Mouse (Mus musculus) midbrain, postnatal 0 days (tissue): ENCODE measurements around the gene Pcsk1. TPM values are rescaled to one million over a fixed set of nuclear protein-coding genes. Genes with fewer than 3 reads are reported as not detected.

Experiments
- ATAC-seq: fragments of 200-750 bp; cut with Nextera tagmentation; 2 replicates; pipeline ENCODE4 v1.8.0; 2017; ENCODE audit warnings: moderate number of reproducible peaks, mild to moderate bottlenecking, moderate TSS enrichment, moderate library complexity; ENCODE audit not compliant: low FRiP score
- DNase-seq: peaks from one replicate; pipeline ENCODE4 v3.0.0-alpha.2; 2015; ENCODE audit warnings: low spot score
- H3K27ac ChIP-seq: fragments of 300-500 bp; sonication (generic); 2 replicates; pipeline ENCODE4 v1.5.1; 2014; ENCODE audit warnings: low read depth, mild to moderate bottlenecking, low read length, mixed read lengths
- H3K27me3 ChIP-seq: fragments of 300-500 bp; sonication (generic); 2 replicates; pipeline ENCODE4 v1.6.1; 2014; ENCODE audit warnings: low read length, control low read depth, mixed read lengths; ENCODE audit not compliant: insufficient read depth
- H3K36me3 ChIP-seq: fragments of 300-500 bp; sonication (generic); 2 replicates; pipeline ENCODE4 v1.6.1; 2014; ENCODE audit warnings: low read length, control low read depth, mixed read lengths; ENCODE audit not compliant: insufficient read depth
- H3K4me1 ChIP-seq: fragments of 300-500 bp; sonication (generic); 2 replicates; pipeline ENCODE4 v1.6.1; 2014; ENCODE audit warnings: mild to moderate bottlenecking, control low read depth, antibody characterized with exemption, low read length, mixed read lengths; ENCODE audit not compliant: insufficient read depth
- H3K4me2 ChIP-seq: fragments of 300-500 bp; sonication (generic); 2 replicates; pipeline ENCODE4 v1.6.1; 2014; ENCODE audit warnings: low read depth, mild to moderate bottlenecking, low read length, mixed read lengths; ENCODE audit not compliant: poor library complexity, severe bottlenecking
- H3K4me3 ChIP-seq: fragments of 300-500 bp; sonication (generic); 2 replicates; pipeline ENCODE4 v1.5.1; 2014; ENCODE audit warnings: low read depth, mild to moderate bottlenecking, low read length, moderate library complexity
- H3K9ac ChIP-seq: fragments of 300-500 bp; sonication (generic); replicated peaks from 2 replicates; pipeline ENCODE4 v1.6.1; 2014; ENCODE audit warnings: mild to moderate bottlenecking, low read length, moderate library complexity, mixed read lengths; ENCODE audit not compliant: poor library complexity, severe bottlenecking
- H3K9me3 ChIP-seq: fragments of 300-500 bp; sonication (generic); 2 replicates; pipeline ENCODE4 v1.6.1; 2016; ENCODE audit warnings: low read length, control low read depth
- CTCF ChIP-seq: IDR thresholded peaks from 2 replicates; pipeline ENCODE4 v1.5.1; 2016; ENCODE audit warnings: antibody characterized with exemption, mild to moderate bottlenecking
- WGBS: fragments of 180-500 bp; shearing (Covaris S2); extraction: QIAGEN DNeasy Blood & Tissue Kit; methylation state at CpG from one replicate; pipeline ENCODE4 v1.1.7; 2014; 5-methylcytosine and 5-hydroxymethylcytosine counted together
- polyA plus RNA-seq: library from polyadenylated mRNA; unstranded; fragments of >200 nt; fragmentation: Nextera tagmentation; extraction: Ambion mirVana; gene quantifications from 2 replicates; pipeline ENCODE4 v1.2.1, GENCODE M21; 2015
- total RNA-seq: library from RNA; depleted of rRNA; stranded (reverse); fragments of >200 nt; gene quantifications from 2 replicates; pipeline ENCODE4 v1.2.3, GENCODE M21; 2014; rRNA removed

Gene Pcsk1
- total RNA-seq, result 4.2 and 5.6 TPM in 2 replicates
- 3.3 and 3.5 TPM in 2 replicates for polyA plus RNA-seq

DNA sequence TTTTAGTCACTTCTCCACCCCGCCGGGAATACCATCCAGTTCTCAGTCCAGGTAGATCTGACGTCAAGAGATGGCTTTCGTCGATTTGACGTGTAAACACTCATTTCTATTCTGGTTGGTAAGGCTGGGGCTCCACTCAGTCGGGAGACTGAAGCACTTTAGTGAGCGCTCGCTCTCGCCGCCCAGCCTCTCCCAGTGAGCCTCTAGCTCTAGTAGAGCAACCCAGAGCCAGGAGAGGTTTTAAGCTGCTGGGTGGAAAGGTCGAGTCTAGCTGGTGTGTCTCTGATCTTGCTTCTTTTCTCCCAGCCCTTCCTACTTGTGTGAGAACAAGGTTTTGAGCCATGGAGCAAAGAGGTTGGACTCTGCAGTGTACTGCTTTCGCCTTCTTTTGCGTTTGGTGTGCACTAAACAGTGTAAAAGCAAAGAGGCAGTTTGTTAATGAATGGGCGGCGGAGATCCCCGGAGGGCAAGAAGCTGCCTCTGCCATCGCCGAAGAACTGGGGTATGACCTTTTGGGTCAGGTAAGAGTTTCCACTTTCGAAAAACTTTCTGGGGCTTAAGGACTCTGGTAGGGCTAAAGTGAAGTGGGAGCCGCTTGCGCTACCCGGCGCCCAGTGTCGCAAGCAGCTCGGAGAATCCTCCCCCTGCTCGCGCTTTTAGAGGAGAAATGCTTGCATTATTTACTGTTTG, at the start of gene Pcsk1:
Gene Pcsk1 (plus strand): TSS at position 106 of the 690 bp plus-strand sequence.
- Histone ChIP-seq H3K4me1 (no peaks in the 10 kb centered on the region), H3K9ac (peak within 1 kb of the TSS; percentile 50), H3K27me3 (no peaks in the 10 kb centered on the region), H3K27ac (0 out of 2 replicates have a peak within 1 kb of the TSS, but pooled peaks have one; percentile 6), H3K4me3 (peak within 1 kb of the TSS; percentile 59), H3K4me2 (peak within 1 kb of the TSS; percentile 86), H3K9me3 (no peaks in the 10 kb centered on the region), H3K36me3 (no peaks in the 10 kb centered on the region)
- TF ChIP-seq CTCF, result no peak
- under 1% methylated on average over 28 of the region's 28 CpGs for WGBS
- peak; percentile 75 for ATAC-seq
- peak; percentile 26 for DNase-seq

GRCm38 (mm10) chr13:75058818-75059217, 30.8 kb upstream of the Pcsk1 start:
- H3K9ac ChIP-seq, result no peak overlapping the region
- DNase-seq (no peak), ATAC-seq (no peak)
- no peaks in the 10 kb centered on the region for H3K27me3 ChIP-seq
- no peaks in the 10 kb centered on the region for H3K36me3 ChIP-seq
- no peak overlapping the region for H3K4me2 ChIP-seq
- H3K27ac ChIP-seq, result no peak overlapping the region
- no peak for TF ChIP-seq CTCF
- no peak overlapping the region for H3K4me3 ChIP-seq
- no peaks in the 10 kb centered on the region for H3K4me1 ChIP-seq
- H3K9me3 ChIP-seq, result no peaks in the 10 kb centered on the region

DNA sequence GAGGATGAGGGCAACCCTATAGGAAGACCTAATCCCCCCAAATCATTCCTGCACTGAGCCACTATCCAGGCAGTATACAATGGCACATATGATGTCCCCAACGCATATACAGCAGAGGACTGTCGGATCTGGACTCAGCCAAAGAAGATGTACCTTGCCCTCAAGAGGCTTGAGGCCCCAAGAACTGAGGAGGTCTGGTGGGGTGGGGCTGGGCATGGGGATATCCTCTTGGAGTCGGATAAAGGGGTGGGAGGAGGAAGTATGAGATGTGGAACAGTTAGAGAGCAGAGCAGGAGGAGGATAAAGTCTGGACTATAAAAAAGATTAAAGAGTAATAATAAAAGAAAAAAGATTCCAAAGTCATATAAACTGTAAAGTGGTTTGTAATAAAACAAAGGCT, 25.7 kb upstream of the Pcsk1 start:
- Histone ChIP-seq H3K4me1 (no peaks in the 10 kb centered on the region), H3K27ac (no peak overlapping the region), H3K9me3 (no peaks in the 10 kb centered on the region), H3K4me3 (no peak overlapping the region), H3K36me3 (no peaks in the 10 kb centered on the region), H3K4me2 (no peak overlapping the region), H3K27me3 (no peaks in the 10 kb centered on the region), H3K9ac (no peak overlapping the region)
- no peak for TF ChIP-seq CTCF
- ATAC-seq, result no peak
- 83% methylated on average over 3 of the region's 3 CpGs for WGBS
- DNase-seq, result no peak

DNA sequence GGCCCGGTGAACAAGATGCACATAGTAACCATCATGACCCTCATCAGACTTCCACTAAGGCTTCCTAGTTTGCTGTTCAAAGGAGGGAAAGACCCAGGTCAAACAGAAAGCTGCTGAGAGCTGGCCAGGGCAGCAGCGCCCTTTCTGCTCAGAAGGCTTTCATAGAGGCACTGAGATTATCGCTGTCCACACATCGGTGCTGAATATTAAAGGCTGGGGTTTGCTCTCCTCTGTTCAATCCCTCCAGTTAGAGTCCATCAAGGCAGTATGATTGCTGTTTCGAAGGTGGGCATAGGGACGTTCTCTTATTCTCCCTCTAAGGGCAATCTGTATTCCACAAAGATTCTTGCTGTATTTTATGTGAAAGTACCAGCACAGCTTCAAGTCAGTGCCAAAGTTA, 1.0 kb upstream of the Pcsk1 start:
- H3K4me2 ChIP-seq, result peak overlapping the region; percentile 15; the same call in 1 of the 2 replicates
- no peak for ATAC-seq
- H3K9me3 ChIP-seq, result no peaks in the 10 kb centered on the region
- H3K36me3 ChIP-seq, result no peaks in the 10 kb centered on the region
- H3K9ac ChIP-seq, result no peak overlapping the region
- no peak overlapping the region for H3K4me3 ChIP-seq
- 25% methylated on average over 6 of the region's 6 CpGs for WGBS
- DNase-seq, result peak; percentile 17
- TF ChIP-seq CTCF, result no peak
- no peaks in the 10 kb centered on the region for H3K4me1 ChIP-seq
- no peaks in the 10 kb centered on the region for H3K27me3 ChIP-seq
- H3K27ac ChIP-seq, result no peak overlapping the region

GRCm38 (mm10) chr13:75090411-75090779, 769 bp downstream of the Pcsk1 start:
- DNase-seq, result peak; percentile 66
- under 1% methylated on average over 12 of the region's 12 CpGs for WGBS
- peak overlapping the region; percentile 50 for H3K9ac ChIP-seq
- ATAC-seq, result peak; percentile 53; the same call in 1 of the 2 replicates
- H3K36me3 ChIP-seq, result no peaks in the 10 kb centered on the region
- no peaks in the 10 kb centered on the region for H3K27me3 ChIP-seq
- H3K4me1 ChIP-seq, result no peaks in the 10 kb centered on the region
- TF ChIP-seq CTCF, result no peak
- H3K27ac ChIP-seq, result 0 out of 2 replicates have a peak overlapping the region, but pooled peaks have one; percentile 6
- H3K4me3 ChIP-seq, result peak overlapping the region; percentile 59
- no peaks in the 10 kb centered on the region for H3K9me3 ChIP-seq
- H3K4me2 ChIP-seq, result peak overlapping the region; percentile 86

- peak overlapping the region; percentile 59; the same call in 1 of the 2 replicates for H3K4me3 ChIP-seq
- ATAC-seq (no peak), DNase-seq (no peak)
- H3K36me3 ChIP-seq, result no peaks in the 10 kb centered on the region
- TF ChIP-seq CTCF, result no peak
- WGBS, result 68% methylated on average over 5 of the region's 5 CpGs
- no peak overlapping the region for H3K9ac ChIP-seq
- peak overlapping the region; percentile 86 for H3K4me2 ChIP-seq
- no peaks in the 10 kb centered on the region for H3K27me3 ChIP-seq
- H3K9me3 ChIP-seq, result no peaks in the 10 kb centered on the region
- H3K27ac ChIP-seq, result no peak overlapping the region
- no peaks in the 10 kb centered on the region for H3K4me1 ChIP-seq
Observed at GRCm38 (mm10) chr13:75091071-75091470, 1.4 kb downstream of the Pcsk1 start.
